Mouse (Mus musculus) forebrain, postnatal 0 days (tissue): ENCODE data around the gene Dmc1. TPM values are rescaled to one million over a fixed set of nuclear protein-coding genes. Genes with fewer than 3 reads are reported as not detected.

Source experiments
- ATAC-seq: fragments of 200-750 bp; cut with Nextera tagmentation; 2 replicates; pipeline ENCODE4 v1.8.0; 2017; ENCODE audit warnings: mild to moderate bottlenecking, moderate library complexity
- DNase-seq: peaks from one replicate; pipeline ENCODE4 v3.0.0-alpha.2; 2015
- H3K27ac ChIP-seq: fragments of 300-500 bp; sonication (generic); 2 replicates; pipeline ENCODE4 v1.5.1; 2014; ENCODE audit warnings: low read depth, mild to moderate bottlenecking, antibody characterized with exemption, low read length, moderate library complexity, mixed read lengths
- H3K27me3 ChIP-seq: fragments of 300-500 bp; sonication (generic); 2 replicates; pipeline ENCODE4 v1.6.1; 2014; ENCODE audit warnings: mild to moderate bottlenecking, low read length, mixed read lengths; ENCODE audit not compliant: insufficient read depth
- H3K36me3 ChIP-seq: fragments of 300-500 bp; sonication (generic); 2 replicates; pipeline ENCODE4 v1.6.1; 2014; ENCODE audit warnings: mild to moderate bottlenecking, moderate library complexity; ENCODE audit not compliant: insufficient read depth
- H3K4me1 ChIP-seq: fragments of 300-500 bp; sonication (generic); 2 replicates; pipeline ENCODE4 v1.6.1; 2014; ENCODE audit warnings: antibody characterized with exemption; ENCODE audit not compliant: insufficient read depth
- H3K4me2 ChIP-seq: fragments of 300-500 bp; sonication (generic); 2 replicates; pipeline ENCODE4 v1.6.1; 2014; ENCODE audit warnings: low read depth, mild to moderate bottlenecking, moderate library complexity
- H3K4me3 ChIP-seq: fragments of 300-500 bp; sonication (generic); 2 replicates; pipeline ENCODE4 v1.5.1; 2014; ENCODE audit warnings: low read depth, low read length, mixed read lengths
- H3K9ac ChIP-seq: fragments of 300-500 bp; sonication (generic); 2 replicates; pipeline ENCODE4 v1.6.1; 2014; ENCODE audit warnings: mild to moderate bottlenecking
- H3K9me3 ChIP-seq: fragments of 300-500 bp; sonication (generic); 2 replicates; pipeline ENCODE4 v1.6.1; 2016; ENCODE audit warnings: low read length
- CTCF ChIP-seq: sonication (generic); IDR thresholded peaks from 2 replicates; pipeline ENCODE4 v1.5.1; 2016; ENCODE audit warnings: antibody characterized with exemption, control low read depth, low read depth
- WGBS: fragments of 180-500 bp; shearing (Covaris S2); extraction: QIAGEN DNeasy Blood & Tissue Kit; methylation state at CpG from one replicate; pipeline ENCODE4 v1.1.7; 2014; 5-methylcytosine and 5-hydroxymethylcytosine counted together
- microRNA-seq, 2 experiments: library from miRNA; unstranded; fragments of <30 nt; microRNA quantifications; one replicate each; pipeline ENCODE4; 2016
- polyA plus RNA-seq: library from polyadenylated mRNA; unstranded; fragments of >200 nt; fragmentation: Nextera tagmentation; extraction: Ambion mirVana; gene quantifications from 2 replicates; pipeline ENCODE4 v1.2.1, GENCODE M21; 2015
- total RNA-seq: library from RNA; depleted of rRNA; stranded (reverse); fragments of >200 nt; gene quantifications from 2 replicates; pipeline ENCODE4 v1.2.3, GENCODE M21; 2014; rRNA removed

Gene Dmc1
- total and polyA plus RNA-seq, 2 experiments from 2014 or later: 0.44 to 1.8 TPM

DNA sequence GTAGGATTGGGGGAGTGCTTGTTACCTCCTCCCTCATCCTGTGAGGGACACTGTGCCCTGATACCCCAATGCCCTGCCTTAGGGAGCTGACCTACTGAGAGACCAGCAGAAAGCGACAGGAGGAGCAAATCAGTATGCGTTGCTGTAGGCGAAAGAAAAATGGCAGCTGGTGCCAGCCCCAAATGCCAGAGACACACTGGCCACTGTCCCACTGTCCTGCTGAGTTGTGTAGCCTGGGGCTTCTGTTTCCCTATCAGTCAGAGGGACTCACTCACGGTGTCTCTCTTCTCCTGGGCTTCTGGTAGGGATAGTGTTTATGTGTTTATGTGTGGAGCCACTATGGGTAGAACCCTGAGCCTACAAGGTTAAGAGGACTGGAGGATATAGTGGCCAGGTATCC lies 87.2 kb downstream of the Dmc1 start:
- TF ChIP-seq CTCF: no peak
- ATAC-seq: no peak
- DNase-seq: no peak
- H3K27ac ChIP-seq: no peak overlapping the region
- H3K4me1 ChIP-seq: no peaks in the 10 kb centered on the region
- H3K27me3 ChIP-seq: peaks cover 37% of the 10 kb centered on the region
- WGBS: 67% methylated on average over 4 of the region's 4 CpGs
- H3K9ac ChIP-seq: no peak overlapping the region
- H3K9me3 ChIP-seq: no peaks in the 10 kb centered on the region
- no peak overlapping the region for H3K4me2 ChIP-seq
- no peak overlapping the region for H3K4me3 ChIP-seq
- H3K36me3 ChIP-seq: no peaks in the 10 kb centered on the region

DNA sequence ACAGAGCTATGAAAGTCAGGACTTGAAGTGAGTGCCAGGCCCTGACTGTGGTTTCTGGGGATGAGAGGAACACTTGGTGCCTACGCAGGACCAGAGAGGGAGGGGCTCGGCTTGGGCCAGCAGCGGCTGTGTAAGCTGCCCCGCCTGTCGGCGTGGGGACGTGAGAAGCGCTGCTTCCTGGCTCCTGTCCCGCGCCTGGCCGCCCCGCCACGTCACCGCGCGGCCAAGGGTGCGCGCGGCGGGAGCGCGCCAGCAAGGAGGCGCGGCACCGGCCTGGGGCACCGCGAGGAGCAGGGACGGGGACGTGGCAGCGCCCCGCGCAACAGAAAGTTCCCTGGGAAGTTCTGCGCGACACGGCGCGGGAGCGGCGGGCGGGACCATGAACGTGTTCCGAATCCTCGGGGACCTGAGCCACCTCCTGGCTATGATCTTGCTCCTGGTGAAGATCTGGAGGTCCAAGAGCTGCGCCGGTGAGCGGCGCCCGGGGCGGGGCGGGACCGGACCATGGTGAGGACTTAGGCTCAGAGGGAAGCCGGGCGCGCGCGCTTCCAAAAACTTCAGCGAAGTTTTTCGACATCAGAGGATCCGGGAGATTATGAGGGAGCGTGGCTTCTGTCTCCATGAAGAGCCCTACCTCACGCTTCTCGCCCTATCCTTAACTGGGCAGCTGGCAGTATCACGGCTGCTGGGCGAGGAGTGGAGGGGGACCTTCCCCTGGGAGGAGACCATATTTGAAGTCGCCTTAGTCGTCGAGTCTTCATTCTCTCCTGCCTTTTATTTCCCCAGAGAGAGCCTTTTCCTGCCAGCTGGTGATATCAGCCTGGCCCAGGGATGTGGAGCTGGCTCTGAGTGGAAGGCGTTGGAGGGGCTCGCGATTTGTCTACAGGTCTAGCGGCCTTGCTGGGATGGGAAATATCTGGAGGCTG lies 88.5 kb downstream of the Dmc1 start, which contains the start of gene Kdelr3:
Gene Kdelr3 (plus strand): TSS at position 241 of the 926 bp plus-strand sequence.
- peak; percentile 52 for DNase-seq

DNA sequence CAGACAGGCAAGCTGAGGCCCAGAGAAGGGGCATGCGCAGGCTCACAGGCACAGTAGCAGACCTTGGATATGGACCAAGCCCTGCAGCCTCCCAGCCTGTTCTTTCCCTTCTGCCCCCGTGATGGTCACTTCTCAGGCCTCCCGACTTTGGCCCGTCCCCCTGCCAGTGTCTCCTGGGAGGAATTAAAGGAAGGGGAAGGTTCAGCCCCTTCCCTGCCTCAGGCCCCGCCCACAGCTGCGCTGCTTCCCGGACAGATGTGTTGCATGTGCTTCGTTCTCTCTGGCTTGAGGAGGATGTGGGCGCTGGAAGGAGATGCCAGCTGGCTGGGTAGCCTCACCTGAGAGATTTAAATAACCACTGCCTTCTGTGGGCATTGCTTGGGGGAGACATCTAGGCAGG lies 91.0 kb downstream of the Dmc1 start:
- Histone ChIP-seq H3K4me2 (no peak overlapping the region), H3K36me3 (no peaks in the 10 kb centered on the region), H3K9ac (no peak overlapping the region), H3K27ac (no peak overlapping the region), H3K4me3 (no peak overlapping the region), H3K4me1 (peaks cover 22% of the 10 kb centered on the region), H3K27me3 (peaks cover 51% of the 10 kb centered on the region), H3K9me3 (no peaks in the 10 kb centered on the region)
- no peak for ATAC-seq
- no peak for DNase-seq
- 16% methylated on average over 9 of the region's 9 CpGs for WGBS
- TF ChIP-seq CTCF: no peak

More for the DNA sequence above, 88.5 kb downstream of the Dmc1 start, which contains the start of gene Kdelr3:
- ATAC-seq: peak; percentile 42
- Histone ChIP-seq H3K9me3 (no peaks in the 10 kb centered on the region), H3K27ac (no peak within 1 kb of the TSS), H3K27me3 (peaks cover 45% of the 10 kb centered on the region), H3K9ac (0 out of 2 replicates have a peak within 1 kb of the TSS, but pooled peaks have one; percentile 10), H3K36me3 (no peaks in the 10 kb centered on the region), H3K4me1 (peaks cover 7% of the 10 kb centered on the region; the same call in 1 of the 2 replicates), H3K4me3 (peak within 1 kb of the TSS; percentile 38), H3K4me2 (peak within 1 kb of the TSS; percentile 77)
- 2% methylated on average over 71 of the region's 71 CpGs for WGBS
- TF ChIP-seq CTCF: no peak

DNA sequence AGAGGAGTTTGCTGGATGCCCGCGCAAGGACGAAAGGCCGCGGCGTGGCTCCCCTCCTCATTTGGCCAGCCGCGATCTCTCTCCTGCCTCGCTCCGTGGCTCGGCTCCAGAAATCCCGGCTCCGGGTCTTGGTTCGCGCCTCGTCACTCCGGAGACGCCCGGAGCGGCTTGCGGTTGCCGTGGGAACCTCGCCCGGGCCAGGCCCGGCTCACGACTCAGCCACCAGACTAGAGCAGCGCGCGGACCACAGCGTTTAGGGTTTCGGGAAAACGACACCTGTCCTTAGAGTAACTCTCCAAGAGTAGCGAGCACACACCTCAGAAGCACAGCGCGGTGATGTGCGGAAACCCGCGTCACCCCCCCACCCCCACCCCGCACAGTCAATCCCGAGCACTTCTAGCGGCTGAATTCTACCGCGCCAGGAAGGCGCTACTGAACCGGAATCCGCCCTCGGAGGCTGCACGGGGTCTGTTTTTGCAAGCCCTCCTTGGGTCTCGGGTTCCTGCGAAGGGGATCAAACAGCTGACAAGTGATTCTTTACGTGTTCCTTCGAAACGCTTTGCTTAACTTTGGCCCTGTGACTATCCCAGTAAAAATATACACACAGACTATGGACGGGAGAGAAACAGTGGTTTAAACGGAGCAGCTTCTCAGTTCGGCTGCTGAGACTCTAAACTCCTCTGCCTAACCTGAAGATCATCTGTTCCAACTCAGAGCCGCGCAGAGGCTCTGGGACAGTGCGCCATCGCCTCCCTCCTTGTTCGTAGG lies 93.2 kb downstream of the Dmc1 start:
- no peak; the same call in 1 of the 2 replicates for TF ChIP-seq CTCF

More for the DNA sequence above, 93.2 kb downstream of the Dmc1 start:
- Histone ChIP-seq H3K27me3 (peaks cover 48% of the 10 kb centered on the region), H3K4me2 (peak overlapping the region; percentile 67), H3K4me3 (peak overlapping the region; percentile 43), H3K4me1 (peaks cover 25% of the 10 kb centered on the region), H3K27ac (no peak overlapping the region), H3K9ac (peak overlapping the region; percentile 39; the same call in 1 of the 2 replicates), H3K36me3 (no peaks in the 10 kb centered on the region), H3K9me3 (no peaks in the 10 kb centered on the region)
- WGBS: 3% methylated on average over 61 of the region's 61 CpGs
- ATAC-seq: peak; percentile 93
- peak; percentile 93 for DNase-seq

Small RNAs within 50 kb of the gene (microRNA-seq; reads per million reads assigned to microRNA genes)
- gene Gm27903: 0 reads per million in 2 experiments

Other genes starting within 250 kb of the Dmc1 start
- 32.0 and 41.9 TPM in 2 replicates for gene Tmem184b, start 201.5 kb downstream of the Dmc1 start, total RNA-seq
- 22.9 and 30.3 TPM in 2 replicates for gene Tmem184b, start 201.5 kb downstream of the Dmc1 start, polyA plus RNA-seq
- 398 and 490 TPM in 2 replicates for gene Csnk1e, start 149.5 kb downstream of the Dmc1 start, total RNA-seq
- 160 and 248 TPM in 2 replicates for gene Csnk1e, start 149.5 kb downstream of the Dmc1 start, polyA plus RNA-seq
- gene Kcnj4, start 99.9 kb downstream of the Dmc1 start, total RNA-seq: 17.3 and 17.8 TPM in 2 replicates
- 0.99 and 1.1 TPM in 2 replicates for gene Kcnj4, start 99.9 kb downstream of the Dmc1 start, polyA plus RNA-seq
- gene Kdelr3, start 88.7 kb downstream of the Dmc1 start, total RNA-seq: 3.1 and 5.6 TPM in 2 replicates
- gene Kdelr3, start 88.7 kb downstream of the Dmc1 start, polyA plus RNA-seq: 5.3 and 6.8 TPM in 2 replicates
- gene Ddx17, start 58.4 kb downstream of the Dmc1 start, total RNA-seq: 373 and 392 TPM in 2 replicates
- gene Ddx17, start 58.4 kb downstream of the Dmc1 start, polyA plus RNA-seq: 21.5 and 26.5 TPM in 2 replicates
- gene Fam227a, start 53.8 kb upstream of the Dmc1 start, total RNA-seq: 17.1 and 25.7 TPM in 2 replicates
- gene Fam227a, start 53.8 kb upstream of the Dmc1 start, polyA plus RNA-seq: 1.0 and 1.9 TPM in 2 replicates
- gene Cby1, start 54.1 kb upstream of the Dmc1 start, total RNA-seq: 70.3 and 107 TPM in 2 replicates
- 117 and 119 TPM in 2 replicates for gene Cby1, start 54.1 kb upstream of the Dmc1 start, polyA plus RNA-seq
- 132 and 167 TPM in 2 replicates for gene Tomm22, start 65.8 kb upstream of the Dmc1 start, total RNA-seq
- gene Tomm22, start 65.8 kb upstream of the Dmc1 start, polyA plus RNA-seq: 248 and 266 TPM in 2 replicates
- 49.2 and 54.1 TPM in 2 replicates for gene Josd1, start 82.8 kb upstream of the Dmc1 start, total RNA-seq
- gene Josd1, start 82.8 kb upstream of the Dmc1 start, polyA plus RNA-seq: 18.6 and 20.2 TPM in 2 replicates
- gene Gtpbp1, start 85.7 kb upstream of the Dmc1 start, total RNA-seq: 74.2 and 78.1 TPM in 2 replicates
- 43.4 and 47.6 TPM in 2 replicates for gene Gtpbp1, start 85.7 kb upstream of the Dmc1 start, polyA plus RNA-seq
- gene Sun2, start 137.4 kb upstream of the Dmc1 start, total RNA-seq: 43.0 and 56.4 TPM in 2 replicates
- 2.3 and 3.7 TPM in 2 replicates for gene Sun2, start 137.4 kb upstream of the Dmc1 start, polyA plus RNA-seq
- gene Dnal4, start 172.7 kb upstream of the Dmc1 start, total RNA-seq: 58.3 and 59.2 TPM in 2 replicates
- gene Dnal4, start 172.7 kb upstream of the Dmc1 start, polyA plus RNA-seq: 81.5 and 94.5 TPM in 2 replicates
- 129 and 184 TPM in 2 replicates for gene Nptxr, start 199.7 kb upstream of the Dmc1 start, total RNA-seq
- 41.9 and 87.3 TPM in 2 replicates for gene Nptxr, start 199.7 kb upstream of the Dmc1 start, polyA plus RNA-seq
- gene Npcd, start 229.1 kb upstream of the Dmc1 start, total RNA-seq: 9.0 and 18.6 TPM in 2 replicates
- gene Npcd, start 229.1 kb upstream of the Dmc1 start, polyA plus RNA-seq: 3.7 and 4.0 TPM in 2 replicates
- 69.1 and 86.8 TPM in 2 replicates for gene Cbx6, start 229.6 kb upstream of the Dmc1 start, total RNA-seq
- 27.5 and 53.8 TPM in 2 replicates for gene Cbx6, start 229.6 kb upstream of the Dmc1 start, polyA plus RNA-seq